Mouse (Mus musculus): Measurements from ENCODE around the gene Bet1l.

Bet1l gene

DNA sequence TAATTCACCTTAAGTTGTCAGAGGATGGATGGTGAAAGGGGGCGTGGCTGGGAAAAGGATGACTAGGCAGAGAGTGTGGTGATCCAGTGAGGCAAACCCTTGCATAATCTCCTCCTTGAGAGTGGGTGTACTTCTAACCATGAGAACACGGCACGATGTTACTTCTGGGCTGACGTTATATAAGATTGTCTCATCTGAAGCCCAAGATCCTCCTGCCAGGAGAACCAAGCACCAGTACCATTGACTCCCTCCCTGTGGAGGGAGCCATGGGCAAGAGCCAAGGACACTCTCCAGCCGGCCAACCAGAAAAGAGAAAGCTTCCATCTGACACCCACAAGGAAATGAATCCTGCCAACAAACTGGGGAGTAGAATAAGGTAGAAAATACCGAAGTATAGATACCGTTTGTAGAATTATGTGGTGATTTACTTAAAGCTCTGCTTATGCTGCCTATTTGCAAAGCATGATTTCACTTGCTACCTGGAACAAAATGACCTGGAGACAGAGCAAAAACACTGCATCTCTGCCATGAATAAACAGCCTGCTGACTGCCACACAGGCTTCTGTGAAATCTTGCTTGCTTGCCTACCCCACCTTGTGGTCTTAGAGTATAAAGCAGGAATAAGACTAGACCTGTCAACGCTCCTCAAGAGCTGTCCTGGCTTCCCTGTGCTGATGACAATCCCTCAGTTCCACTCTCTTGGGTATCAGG is 29.1 kb downstream of the Bet1l start:
- peak; percentile 35 for DNase-seq

DNA sequence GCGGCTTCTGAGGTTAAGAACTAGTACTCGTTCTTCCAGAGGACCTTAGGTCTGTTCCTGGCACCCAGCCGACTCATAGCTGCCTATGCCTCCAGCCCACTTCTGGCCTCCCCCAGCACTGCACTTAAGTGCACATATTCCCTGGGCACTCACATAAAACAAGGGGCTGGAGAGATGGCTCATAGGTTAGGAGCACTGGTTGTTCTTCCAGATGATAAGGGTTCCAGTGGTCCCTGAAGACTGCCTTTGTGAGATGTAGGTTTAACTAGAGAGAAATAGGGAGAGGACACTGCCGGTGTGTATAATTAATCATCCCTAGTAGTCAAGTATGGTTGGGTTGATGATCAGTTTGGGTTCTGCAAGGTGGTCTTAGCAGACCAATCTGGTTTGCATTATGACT is 34.6 kb downstream of the Bet1l start:
- no peak for DNase-seq

DNA sequence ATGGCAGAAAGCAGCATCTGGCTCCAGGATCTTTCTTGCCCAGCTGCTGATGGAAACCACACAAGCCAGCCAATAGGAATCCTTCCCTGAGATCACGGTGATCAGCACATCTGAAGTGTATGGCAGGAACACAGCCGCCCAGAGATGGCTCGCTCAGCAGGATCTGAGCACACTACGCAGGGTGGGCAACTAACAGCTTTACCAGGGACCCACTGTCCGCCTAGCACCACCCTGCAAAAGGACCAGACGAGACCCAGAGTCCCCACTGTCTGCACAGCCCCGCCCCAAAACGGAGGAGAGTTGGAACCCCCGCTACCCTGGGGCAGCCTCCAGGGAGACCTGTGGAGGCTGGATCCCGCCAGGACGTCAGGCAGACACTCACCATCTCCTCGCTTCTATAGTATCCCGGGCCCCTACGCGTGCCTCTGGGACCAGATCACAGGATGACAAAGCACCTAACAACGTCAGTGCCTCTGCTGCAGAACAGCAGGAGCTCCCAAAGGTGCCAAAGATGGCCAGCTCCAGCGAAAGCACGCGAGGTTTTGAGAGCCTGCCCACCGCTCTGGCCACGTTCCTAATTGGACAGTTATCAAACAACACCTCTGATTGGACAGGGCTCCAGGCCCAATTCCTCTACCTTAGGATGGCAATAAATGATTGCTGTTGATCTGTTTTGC is 35.6 kb downstream of the Bet1l start, which contains the start of gene Zfp941:
Zfp941 (minus strand) TSS at position 526 of the 677 bp plus-strand sequence.
- DNase-seq = peak; percentile 72

DNA sequence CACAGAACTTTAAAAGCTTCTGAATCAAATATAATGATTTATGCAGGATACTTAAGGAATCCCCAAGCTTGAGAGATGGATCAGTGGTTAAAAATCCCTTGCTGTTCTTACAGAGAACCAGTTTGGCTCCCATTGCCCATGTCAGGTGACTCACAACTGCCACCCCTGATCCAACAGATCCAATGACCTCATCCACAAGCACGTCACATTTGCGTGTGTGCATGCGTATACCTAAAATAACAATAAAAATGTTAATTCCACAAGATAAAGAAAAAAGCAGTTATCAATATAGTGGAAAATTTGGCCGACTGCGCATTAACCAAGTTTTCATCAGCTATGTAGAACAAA is 36.1 kb downstream of the Bet1l start:
- no peak for DNase-seq

DNA sequence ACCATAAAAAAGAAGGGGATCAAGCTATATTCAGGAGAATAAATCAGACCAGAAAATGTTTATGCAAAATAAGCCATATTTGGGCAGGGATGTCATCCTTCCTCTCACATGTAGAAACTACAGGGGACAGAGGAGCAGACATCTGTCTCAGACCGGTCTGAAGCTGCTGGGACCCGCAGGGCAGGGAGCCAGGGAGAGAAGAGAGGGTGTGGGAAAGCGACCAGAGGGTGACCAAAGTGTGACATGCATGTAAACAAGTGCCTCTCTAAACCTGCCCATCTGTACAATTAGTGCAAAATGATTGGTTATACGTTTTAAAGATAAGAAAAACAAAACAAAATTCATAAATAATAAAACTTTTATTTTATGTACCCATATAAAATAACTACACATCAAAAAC is 37.2 kb downstream of the Bet1l start:
- DNase-seq = no peak

DNA sequence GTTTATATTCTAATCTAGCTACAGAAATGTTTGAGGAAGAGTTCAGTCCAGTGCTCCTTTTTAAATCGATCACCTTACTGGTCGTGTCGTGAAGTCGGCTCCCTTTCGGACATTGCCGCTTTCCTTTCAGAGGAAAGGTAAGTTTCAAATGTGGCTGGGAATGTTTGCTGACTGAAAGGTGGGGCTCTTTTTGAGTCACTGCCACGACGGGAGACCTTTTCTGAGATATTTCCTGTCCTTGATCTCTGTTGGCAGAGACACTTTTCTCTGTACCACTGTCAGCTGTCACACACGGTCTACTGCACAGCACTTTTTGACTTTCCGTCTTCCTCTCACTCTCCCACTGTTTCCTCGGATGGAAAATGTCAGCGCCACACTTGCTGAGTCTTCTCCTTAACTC is 44.5 kb downstream of the Bet1l start:
- DNase-seq = no peak

DNA sequence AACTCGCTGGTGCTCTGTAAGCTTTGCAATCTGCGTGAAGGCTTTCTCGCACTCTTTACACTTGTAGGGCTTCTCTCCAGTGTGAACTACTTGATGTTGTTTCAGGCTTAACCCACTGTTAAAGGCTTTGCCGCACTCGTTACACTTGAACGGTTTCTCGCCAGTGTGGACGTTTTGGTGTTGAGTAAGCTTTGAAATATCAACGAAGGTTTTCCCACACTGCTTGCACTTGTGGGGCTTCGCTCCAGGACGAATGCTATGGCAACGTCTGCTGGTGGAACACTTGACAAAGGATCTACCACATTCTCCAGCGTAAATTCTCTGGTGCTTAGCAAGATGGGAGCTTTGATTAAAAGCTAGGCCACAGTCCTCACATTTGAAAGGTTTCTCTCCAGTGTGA is 45.7 kb downstream of the Bet1l start:
- peak; percentile 12 for DNase-seq

DNA sequence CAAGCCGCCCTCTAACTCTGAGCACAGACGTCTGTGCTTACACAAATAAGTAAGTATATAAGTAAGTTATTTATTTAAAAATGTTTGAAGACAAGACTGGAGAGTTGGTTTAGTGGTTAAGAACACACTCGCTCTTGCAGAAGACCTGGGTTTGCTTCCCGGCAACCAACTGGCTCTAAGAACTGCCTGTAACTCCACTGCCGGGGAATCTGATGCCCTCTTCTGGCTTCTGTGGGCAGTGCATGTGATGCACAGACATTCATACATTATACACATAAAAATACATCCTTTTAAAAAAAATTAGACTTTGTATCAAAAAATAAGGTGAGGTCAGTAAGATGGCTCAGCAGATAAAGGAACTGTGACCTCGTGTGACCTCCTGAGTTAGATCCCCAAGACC is 46.9 kb downstream of the Bet1l start:
- no peak for DNase-seq

DNA sequence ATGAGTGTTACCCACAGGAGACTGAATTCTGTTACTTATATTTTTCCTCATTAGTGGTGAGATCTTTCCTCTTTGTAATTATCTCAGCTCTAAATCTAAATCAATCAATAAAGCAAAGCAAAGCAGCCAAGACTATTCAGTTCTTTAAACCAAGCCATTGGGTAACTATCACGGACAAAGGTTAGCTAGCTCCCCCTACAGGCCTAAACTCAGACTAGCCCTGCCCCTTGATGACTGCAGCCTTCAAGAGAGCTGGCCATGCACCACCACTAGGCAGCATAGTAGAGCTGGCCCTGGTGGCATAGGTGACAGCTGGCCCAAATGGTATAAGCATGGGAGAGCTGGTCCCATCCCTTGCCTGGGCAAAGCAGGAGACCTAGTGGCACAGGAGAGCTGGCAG is 51.7 kb downstream of the Bet1l start:
- peak; percentile 27 for DNase-seq
